Mouse (Mus musculus) layer of hippocampus, adult 2 months (tissue): ENCODE results near the gene Retreg2. TPM values are rescaled to one million over a fixed set of nuclear protein-coding genes. Genes with fewer than 3 reads are reported as not detected.

ENCODE experiments used
- DNase-seq, 2 experiments: peaks; one replicate each; pipeline ENCODE4 v3.0.0; 2022; ENCODE audit warnings: low spot score in 2 of 2
- H3K27ac ChIP-seq: fragments of 200-600 bp; 2 replicates; pipeline ENCODE4 v1.8.1; 2022
- H3K4me3 ChIP-seq: fragments of 200-600 bp; 2 replicates; pipeline ENCODE4 v1.8.1; 2022; ENCODE audit warnings: mild to moderate bottlenecking
- CTCF ChIP-seq: fragments of 200-600 bp; conservative IDR thresholded peaks from 2 replicates; pipeline ENCODE4 v1.8.1; 2022; ENCODE audit warnings: antibody characterized with exemption, mild to moderate bottlenecking, moderate library complexity
- total RNA-seq, 2 experiments: library from RNA; stranded (reverse); gene quantifications; 2 replicates each; pipeline ENCODE4 v1.2.3; 2021

Retreg2 gene
- total RNA-seq, 2 experiments from 2014 or later = 178 to 179 TPM

GRCm38 (mm10) chr1:75181377-75181870, 38.8 kb downstream of the Retreg2 start:
- no peak for DNase-seq
- Histone ChIP-seq H3K4me3 (no peak overlapping the region), H3K27ac (no peak overlapping the region)
- TF ChIP-seq CTCF = no peak

GRCm38 (mm10) chr1:75182160-75182559, 39.6 kb downstream of the Retreg2 start:
- no peak overlapping the region for H3K27ac ChIP-seq

GRCm38 (mm10) chr1:75185495-75185894, 42.9 kb downstream of the Retreg2 start:
- Histone ChIP-seq H3K27ac (no peak overlapping the region), H3K4me3 (no peak overlapping the region)
- TF ChIP-seq CTCF = no peak
- no peak for DNase-seq

More at GRCm38 (mm10) chr1:75182160-75182559, 39.6 kb downstream of the Retreg2 start:
- DNase-seq = no peak
- no peak overlapping the region for H3K4me3 ChIP-seq
- TF ChIP-seq CTCF = peak; percentile 61

GRCm38 (mm10) chr1:75187126-75187525, 44.5 kb downstream of the Retreg2 start:
- no peak overlapping the region for H3K4me3 ChIP-seq
- TF ChIP-seq CTCF = no peak

GRCm38 (mm10) chr1:75187914-75188483, 45.4 kb downstream of the Retreg2 start:
- H3K4me3 ChIP-seq = no peak overlapping the region
- no peak overlapping the region for H3K27ac ChIP-seq
- no peak for TF ChIP-seq CTCF
- no peak for DNase-seq

More at GRCm38 (mm10) chr1:75187126-75187525, 44.5 kb downstream of the Retreg2 start:
- no peak for DNase-seq
- no peak overlapping the region for H3K27ac ChIP-seq

GRCm38 (mm10) chr1:75190577-75190976, 48.0 kb downstream of the Retreg2 start:
- TF ChIP-seq CTCF = no peak

GRCm38 (mm10) chr1:75191258-75191621, 48.7 kb downstream of the Retreg2 start:
- peak overlapping the region; percentile 70 for H3K4me3 ChIP-seq
- DNase-seq = no peak
- peak overlapping the region; percentile 99 for H3K27ac ChIP-seq
- no peak for TF ChIP-seq CTCF

More at GRCm38 (mm10) chr1:75190577-75190976, 48.0 kb downstream of the Retreg2 start:
- 0 out of 2 replicates have a peak overlapping the region, but pooled peaks have one; percentile 99 for H3K27ac ChIP-seq
- no peak for DNase-seq
- H3K4me3 ChIP-seq = peak overlapping the region; percentile 70

GRCm38 (mm10) chr1:75191622-75192402, 49.2 kb downstream of the Retreg2 start, which contains the start of the genes Ankzf1 and Atg9a:
Ankzf1 (plus strand) TSS chr1:75192151.
Atg9a (minus strand) TSS chr1:75192196.
- peak within 1 kb of the TSS; percentile 99 for H3K27ac ChIP-seq
- DNase-seq = peak; percentile 94 to 99
- peak within 1 kb of the TSS; percentile 70 for H3K4me3 ChIP-seq
- TF ChIP-seq CTCF = peak; percentile 16; the same call in 1 of the 2 replicates

GRCm38 (mm10) chr1:75192452-75192851, 49.9 kb downstream of the Retreg2 start:
- peak overlapping the region; percentile 99 for H3K27ac ChIP-seq

More at GRCm38 (mm10) chr1:75192452-75192851, 49.9 kb downstream of the Retreg2 start:
- peak overlapping the region; percentile 70 for H3K4me3 ChIP-seq
- no peak for TF ChIP-seq CTCF
- no peak for DNase-seq

Other genes with a start within 250 kb of the Retreg2 start
- not detected for gene Cryba2, start 249.6 kb upstream of the Retreg2 start, total RNA-seq
- 1 to 10 TPM; 2.4 to 2.7 TPM for gene Cfap65, start 207.2 kb upstream of the Retreg2 start, total RNA-seq
- under 1 TPM; 0.23 to 0.27 TPM for gene Ihh, start 191.1 kb upstream of the Retreg2 start, total RNA-seq
- 1 to 10 TPM; 1.9 to 2.0 TPM for gene Nhej1, start 17.6 kb upstream of the Retreg2 start, total RNA-seq
- gene Slc23a3, start 8.9 kb upstream of the Retreg2 start, total RNA-seq = under 1 TPM in 1 of 2 experiments, not detected in 1; 0.23 TPM
- 10 to 100 TPM; 31.2 to 32.0 TPM for gene Cnppd1, start 67 bp upstream of the Retreg2 start, total RNA-seq
- gene Zfand2b, start 25.9 kb downstream of the Retreg2 start, total RNA-seq = 10 to 100 TPM; 31.9 to 41.8 TPM
- gene Abcb6, start 37.6 kb downstream of the Retreg2 start, total RNA-seq = 10 to 100 TPM; 26.9 to 31.4 TPM
- 10 to 100 TPM; 28.4 to 30.4 TPM for gene Ankzf1, start 49.4 kb downstream of the Retreg2 start, total RNA-seq
- gene Atg9a, start 49.4 kb downstream of the Retreg2 start, total RNA-seq = 100 to 1,000 TPM; 106 to 113 TPM
- gene Glb1l, start 68.0 kb downstream of the Retreg2 start, total RNA-seq = 10 to 100 TPM; 16.9 to 17.7 TPM
- 10 to 100 TPM; 88.6 to 93.7 TPM for gene Stk16, start 68.1 kb downstream of the Retreg2 start, total RNA-seq
- gene Tuba4a, start 77.1 kb downstream of the Retreg2 start, total RNA-seq = 100 to 1,000 TPM; 533 to 543 TPM
- gene A630095N17Rik, start 89.3 kb downstream of the Retreg2 start, total RNA-seq = not detected
- 10 to 100 TPM; 69.6 to 82.8 TPM for gene Dnajb2, start 93.6 kb downstream of the Retreg2 start, total RNA-seq
- gene Ptprn, start 121.7 kb downstream of the Retreg2 start, total RNA-seq = 100 to 1,000 TPM; 395 to 416 TPM
- 100 to 1,000 TPM in 1 of 2 experiments, 10 to 100 TPM in 1; 82.5 to 106 TPM for gene Resp18, start 135.6 kb downstream of the Retreg2 start, total RNA-seq
- 10 to 100 TPM; 49.1 to 50.0 TPM for gene Dnpep, start 175.2 kb downstream of the Retreg2 start, total RNA-seq
- gene Des, start 217.6 kb downstream of the Retreg2 start, total RNA-seq = under 1 TPM; 0.88 to 1.00 TPM
- 100 to 1,000 TPM; 168 to 179 TPM for gene Speg, start 232.5 kb downstream of the Retreg2 start, total RNA-seq